Mouse (Mus musculus) embryo, embryonic 9.5 days (tissue): ENCODE data around the gene Adgrl1.

Experiments used
- DNase-seq: peaks from one replicate; pipeline ENCODE4 v3.0.0-alpha.2; 2017; ENCODE audit errors: extremely low spot score

Adgrl1 gene

GRCm38 (mm10) chr8:83899363-83900252, at the start of gene Adgrl1:
Adgrl1 (plus strand) TSS chr8:83900105.
- peak; percentile 96 for DNase-seq

DNA sequence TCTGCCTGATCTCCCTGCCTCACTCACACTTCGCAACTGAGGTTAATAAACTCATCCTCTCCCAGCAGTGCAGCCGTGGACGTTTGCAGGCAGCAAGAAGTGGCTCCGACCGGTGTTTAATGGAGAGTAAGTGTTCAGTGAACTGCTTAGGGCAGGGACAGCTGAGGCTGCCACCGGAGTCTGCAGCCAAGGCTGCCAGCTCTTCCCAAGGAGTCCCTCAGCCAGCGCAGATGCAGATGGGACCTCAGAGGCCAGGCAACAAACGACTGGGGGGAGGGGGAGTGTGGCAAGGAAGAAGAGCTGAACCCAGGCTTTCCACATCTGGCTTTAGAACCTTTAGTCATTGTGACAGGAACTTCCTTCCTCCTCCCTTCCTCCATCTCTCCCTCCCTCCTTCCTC, 47.6 kb upstream of the Adgrl1 start:
- DNase-seq, result peak; percentile 14

GRCm38 (mm10) chr8:83853323-83854050, 46.4 kb upstream of the Adgrl1 start:
- no peak for DNase-seq

DNA sequence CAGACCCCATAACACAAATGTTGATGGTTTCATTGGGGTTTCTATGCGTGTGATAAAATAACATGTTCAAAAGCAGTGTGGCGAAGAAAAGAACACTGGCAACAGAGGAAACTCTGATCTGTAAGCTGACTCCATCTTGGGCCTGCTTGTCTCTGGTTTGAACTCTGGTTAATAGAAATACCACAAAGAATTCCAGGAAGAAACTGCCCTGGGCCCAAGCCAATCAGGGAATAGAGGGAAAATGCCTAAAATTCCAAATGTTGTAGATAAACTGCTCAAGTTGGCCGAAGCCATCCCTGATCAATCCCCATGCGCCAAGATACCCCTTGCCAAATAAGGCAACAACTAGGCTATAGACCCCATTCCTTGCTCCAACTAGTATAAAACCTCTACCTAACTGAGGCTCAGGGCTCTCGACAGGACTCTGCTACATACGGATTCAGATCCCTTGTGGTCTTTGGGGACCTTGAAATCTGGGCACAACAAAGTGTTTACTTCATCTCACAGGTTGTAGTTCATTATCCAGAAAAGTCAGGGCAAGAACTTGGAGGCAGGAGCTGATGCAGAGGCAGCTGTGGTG, 43.3 kb upstream of the Adgrl1 start:
- no peak for DNase-seq

- peak; percentile 44 for DNase-seq
These were observed 37.3 kb upstream of the Adgrl1 start for GRCm38 (mm10) chr8:83862439-83863268.

- DNase-seq, result peak; percentile 78
These were observed 24.8 kb upstream of the Adgrl1 start for GRCm38 (mm10) chr8:83874881-83875655.

- no peak for DNase-seq
These were observed 24.3 kb upstream of the Adgrl1 start for GRCm38 (mm10) chr8:83875656-83876040.

DNA sequence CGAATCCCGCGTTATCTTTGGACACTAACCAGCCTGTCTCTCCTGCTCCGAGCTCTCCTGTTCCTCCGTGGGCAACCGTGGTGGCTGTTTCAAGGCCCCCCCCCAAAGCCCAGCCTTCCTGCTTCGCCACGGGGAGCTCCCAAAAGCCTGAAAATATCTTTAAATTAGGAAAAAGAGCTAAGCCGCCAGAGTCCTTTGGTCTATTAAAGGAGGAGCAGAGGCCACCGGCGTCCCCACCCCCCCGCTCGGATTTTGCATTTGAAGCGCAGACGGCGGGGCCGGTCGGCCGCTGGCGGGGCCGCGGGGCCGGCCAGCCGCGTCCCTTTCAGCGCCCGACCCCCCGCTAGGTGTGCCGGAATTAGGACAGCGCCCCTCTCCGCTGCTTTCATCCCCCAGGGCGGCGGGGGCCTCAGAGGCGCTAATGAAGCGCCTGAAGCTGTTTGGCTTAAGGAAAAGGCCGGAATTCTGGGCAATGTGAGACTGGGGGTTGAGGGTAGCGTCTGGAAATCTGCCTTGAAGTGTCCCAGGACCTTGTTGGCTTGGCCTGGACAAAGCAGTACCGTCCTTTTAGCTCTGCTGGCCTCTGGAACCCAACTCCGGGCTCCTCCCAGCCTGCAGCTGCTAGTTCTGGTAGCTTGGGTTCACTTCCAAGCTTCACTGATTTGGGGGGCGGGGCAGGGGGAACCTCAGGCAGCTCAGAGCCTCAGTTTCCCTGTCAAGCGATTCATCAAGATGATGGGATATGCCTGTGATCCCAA, 23.6 kb upstream of the Adgrl1 start:
- DNase-seq, result peak; percentile 48

DNA sequence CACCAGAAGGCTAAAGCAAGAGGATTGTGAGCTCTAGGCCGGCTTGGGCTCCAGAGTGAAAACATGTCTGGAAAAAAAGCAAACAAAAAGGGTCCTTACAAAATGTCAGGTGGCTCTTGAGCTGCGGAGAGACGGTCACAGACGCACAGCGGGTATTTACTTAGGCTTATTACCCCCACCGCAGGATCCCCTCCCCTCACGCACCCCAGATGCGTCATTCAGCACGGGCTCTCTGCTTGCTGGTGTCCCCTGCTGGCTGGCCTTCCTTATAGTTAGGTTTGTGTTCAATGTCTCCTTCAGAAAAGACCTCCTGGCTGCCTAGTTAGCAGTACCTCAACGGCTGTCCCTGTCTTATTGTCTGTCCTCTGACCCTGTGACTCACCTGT, 23.1 kb upstream of the Adgrl1 start:
- DNase-seq, result no peak

GRCm38 (mm10) chr8:83888409-83888808, 11.5 kb upstream of the Adgrl1 start:
- no peak for DNase-seq

GRCm38 (mm10) chr8:83892061-83892460, 7.8 kb upstream of the Adgrl1 start:
- no peak for DNase-seq

GRCm38 (mm10) chr8:83893915-83894314, 6.0 kb upstream of the Adgrl1 start:
- peak; percentile 56 for DNase-seq

DNA sequence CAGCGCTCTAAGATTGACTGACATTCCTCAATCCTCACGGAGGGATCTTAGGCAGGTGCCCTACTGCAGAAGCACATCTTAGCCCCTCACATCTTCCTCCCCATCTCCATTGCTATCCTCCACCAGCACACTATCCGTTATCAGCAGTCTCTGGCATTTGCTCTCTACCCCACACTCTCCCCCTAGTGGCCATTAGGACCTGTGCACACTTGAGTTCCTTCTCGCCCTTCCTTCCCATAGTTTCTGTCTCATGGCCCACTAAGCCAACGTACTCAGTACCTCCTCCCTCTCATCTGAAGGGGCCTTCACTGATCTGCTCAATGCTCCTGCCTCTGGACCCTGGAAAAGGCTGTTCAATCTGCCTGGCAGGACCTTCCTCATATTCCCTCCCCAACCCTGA, 4.0 kb upstream of the Adgrl1 start:
- peak; percentile 55 for DNase-seq

GRCm38 (mm10) chr8:83896461-83896860, 3.4 kb upstream of the Adgrl1 start:
- no peak for DNase-seq

- peak; percentile 75 for DNase-seq
These were observed 2.7 kb upstream of the Adgrl1 start for GRCm38 (mm10) chr8:83897211-83897610.

- peak; percentile 10 for DNase-seq
These were observed 1.4 kb upstream of the Adgrl1 start for GRCm38 (mm10) chr8:83898456-83898855.

DNA sequence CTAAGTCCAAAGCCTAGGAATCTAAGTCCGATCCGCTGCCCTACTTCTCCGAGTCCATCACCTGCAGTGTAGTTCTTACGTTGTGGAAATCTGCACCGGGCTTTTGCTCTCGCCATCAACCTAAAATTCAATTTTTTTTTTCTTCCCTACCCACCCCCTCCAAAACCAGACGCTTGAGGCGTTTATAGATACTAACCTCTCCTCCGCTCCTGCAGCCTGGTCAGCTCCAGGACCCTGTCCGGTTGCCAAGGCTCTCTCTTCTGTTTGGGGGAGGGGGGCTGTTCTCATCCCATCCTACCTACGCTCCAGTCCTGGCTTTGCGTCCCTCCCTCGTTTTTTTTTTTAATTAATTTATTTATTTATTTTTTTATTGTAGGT, 931 bp upstream of the Adgrl1 start:
- DNase-seq, result no peak

DNA sequence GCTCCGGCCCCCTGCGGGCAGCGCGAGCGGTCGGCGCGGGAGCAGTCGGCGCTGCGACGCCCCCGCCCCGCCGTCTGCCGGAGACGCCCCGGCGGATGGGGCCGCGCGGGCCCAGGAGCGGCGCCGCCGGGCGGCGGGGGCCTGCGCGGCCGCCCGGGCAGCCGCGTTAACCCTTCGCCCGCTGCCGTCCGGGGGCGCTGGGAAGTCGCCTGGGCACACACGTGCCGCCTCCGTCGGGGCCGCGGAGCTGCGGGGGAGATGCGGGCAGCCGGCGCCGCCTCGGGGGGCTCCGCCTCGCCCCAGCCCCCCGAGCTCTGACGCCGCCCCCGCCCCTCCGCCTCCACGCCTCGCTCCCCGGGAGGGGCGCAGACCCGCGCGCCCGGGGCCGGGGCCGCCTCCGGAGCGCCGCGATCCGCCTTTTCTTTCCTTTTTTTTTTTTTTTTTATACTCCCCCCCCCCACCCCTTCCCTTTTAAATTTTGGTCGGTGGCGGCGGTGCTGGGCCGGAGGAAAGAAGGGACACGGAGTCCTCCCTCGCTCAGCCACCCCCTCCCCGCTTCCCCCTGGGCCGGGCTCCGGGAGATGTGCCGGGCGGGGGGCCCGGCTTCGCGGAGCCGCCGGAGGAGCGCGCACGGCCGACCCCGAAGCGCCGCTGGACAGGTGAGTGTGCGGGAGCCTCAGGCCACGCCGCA, 506 bp downstream of the Adgrl1 start:
- DNase-seq, result peak; percentile 34

DNA sequence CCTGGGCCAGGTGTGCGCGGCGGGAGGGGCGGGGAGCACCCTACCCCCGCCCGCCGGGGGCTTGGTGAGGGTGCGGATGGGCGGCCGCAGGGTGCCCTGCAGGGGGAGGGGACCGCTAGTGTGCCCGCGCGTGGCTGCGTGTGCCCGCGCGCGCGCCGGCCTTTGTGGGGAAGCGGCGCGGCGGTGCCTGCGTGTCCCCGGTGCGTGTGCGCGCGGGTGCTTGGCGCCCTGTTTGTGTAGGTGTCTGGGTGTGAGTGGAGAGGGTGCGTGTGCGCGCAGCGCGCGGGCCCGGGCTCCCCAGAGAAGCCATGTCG, 1.0 kb downstream of the Adgrl1 start:
- no peak for DNase-seq
